Mouse (Mus musculus): ENCODE data around the gene Nabp2. TPM values are rescaled to one million over a fixed set of nuclear protein-coding genes. Genes with fewer than 3 reads are reported as not detected.
A peak's percentile ranks its signal among the peaks of the same experiment; 100 is the strongest.

Nabp2 gene
- polyA plus RNA-seq, 1 experiment = 83.6 TPM

DNA sequence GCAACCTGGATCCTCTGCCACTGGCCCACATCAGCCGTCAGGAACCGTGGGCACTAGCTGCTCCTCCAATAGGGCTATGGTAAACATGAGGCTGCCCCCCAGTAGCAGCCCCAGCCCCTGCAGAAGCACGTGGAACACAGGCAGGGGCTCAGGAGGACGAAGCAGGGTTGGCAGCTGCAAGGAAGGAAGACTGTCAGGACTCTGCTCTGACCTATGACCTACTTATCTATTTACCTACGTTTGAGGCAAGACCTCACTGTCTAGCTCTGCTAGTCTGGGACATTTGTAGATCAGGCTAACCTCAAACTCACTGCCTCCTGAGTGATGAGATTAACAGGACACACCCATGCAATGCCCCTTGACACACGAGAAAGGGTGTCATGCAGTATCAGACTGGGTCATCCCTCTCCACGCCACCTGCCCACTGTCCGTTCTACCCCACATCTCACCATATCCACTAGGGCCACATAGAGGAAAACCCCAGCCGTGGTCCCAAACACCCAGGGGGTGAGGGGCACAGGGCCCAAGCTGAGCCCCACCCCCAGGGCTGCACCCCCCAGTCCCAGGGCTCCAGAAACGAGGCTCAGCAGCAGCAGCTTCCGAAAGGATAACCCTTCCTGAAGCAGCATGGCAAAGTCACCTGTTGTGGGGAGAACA, 15.1 kb downstream of the Nabp2 start:
- 67% methylated on average over 11 of the region's 11 CpGs for WGBS
- TF ChIP-seq CTCF (IDR thresholded peaks at IDR 0.05; ENCODE audit: borderline replicate concordance, insufficient read depth, low read depth, low read length) = no peak
- no peak for TF ChIP-seq POLR2A (IDR thresholded peaks at IDR 0.05; ENCODE audit: borderline replicate concordance, insufficient read depth, low read length)
- no peak overlapping the region for H3K4me3 ChIP-seq (replicated peaks; ENCODE audit: insufficient read depth, low read depth, low read length)
- no peak for DNase-seq
- H3K27ac ChIP-seq (ENCODE audit: insufficient read depth, low read length) = no peak overlapping the region
- H3K27me3 ChIP-seq (ENCODE audit: control insufficient read depth, insufficient read depth, low read length) = no peaks in the 10 kb centered on the region
- peaks cover 14% of the 10 kb centered on the region for H3K4me1 ChIP-seq (ENCODE audit: control insufficient read depth, insufficient read depth, low read length)

DNA sequence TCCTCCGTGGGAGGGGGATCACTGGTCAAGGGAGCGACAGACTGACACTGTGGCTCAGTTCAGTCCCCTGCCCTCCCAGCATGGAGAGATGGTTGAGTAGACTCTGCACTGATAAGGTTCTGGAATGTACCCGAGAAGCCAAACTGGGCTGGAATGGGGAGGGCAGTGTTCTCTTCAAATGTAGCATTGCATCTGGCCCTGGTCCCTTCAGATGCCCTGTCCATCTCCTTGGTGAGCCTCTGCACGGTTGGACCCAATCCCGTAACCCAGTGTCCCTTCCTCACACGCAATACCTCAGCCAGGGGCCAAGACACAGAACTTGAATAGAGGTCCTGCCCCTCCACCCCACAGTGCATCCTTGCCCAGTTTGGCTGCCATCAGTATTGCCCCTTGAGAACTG, 19.4 kb downstream of the Nabp2 start:
- DNase-seq = no peak
- TF ChIP-seq POLR2A (IDR thresholded peaks at IDR 0.05; ENCODE audit: borderline replicate concordance, insufficient read depth, low read length) (no peak), CTCF (IDR thresholded peaks at IDR 0.05; ENCODE audit: borderline replicate concordance, insufficient read depth, low read depth, low read length) (no peak)
- no peak overlapping the region for H3K27ac ChIP-seq (ENCODE audit: insufficient read depth, low read length)
- no peaks in the 10 kb centered on the region for H3K27me3 ChIP-seq (ENCODE audit: control insufficient read depth, insufficient read depth, low read length)
- H3K4me3 ChIP-seq (replicated peaks; ENCODE audit: insufficient read depth, low read depth, low read length) = no peak overlapping the region
- 61% methylated on average over 6 of the region's 6 CpGs for WGBS
- peaks cover 23% of the 10 kb centered on the region for H3K4me1 ChIP-seq (ENCODE audit: control insufficient read depth, insufficient read depth, low read length)

DNA sequence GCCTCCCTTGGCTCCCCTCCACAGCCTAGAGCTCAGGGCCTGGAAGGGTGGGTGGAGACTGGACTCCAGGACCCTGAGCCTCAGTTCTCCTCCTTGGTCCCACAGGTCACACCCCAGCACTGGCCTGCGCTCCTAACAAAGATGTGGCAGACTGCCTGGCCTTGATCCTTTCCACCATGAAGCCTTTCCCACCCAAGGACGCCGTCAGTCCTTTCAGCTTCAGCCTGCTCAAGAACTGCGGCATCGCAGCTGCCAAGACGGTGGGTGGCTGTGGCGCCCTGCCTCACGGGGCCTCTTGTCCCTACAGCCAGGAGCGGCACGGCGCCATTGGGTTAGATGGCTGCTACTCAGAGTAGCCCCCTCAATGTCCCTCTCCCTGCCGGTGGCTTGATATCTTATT, 20.9 kb downstream of the Nabp2 start:
- WGBS = 41% methylated on average over 12 of the region's 12 CpGs
- Histone ChIP-seq H3K27me3 (ENCODE audit: control insufficient read depth, insufficient read depth, low read length) (no peaks in the 10 kb centered on the region), H3K4me3 (replicated peaks; ENCODE audit: insufficient read depth, low read depth, low read length) (no peak overlapping the region), H3K4me1 (ENCODE audit: control insufficient read depth, insufficient read depth, low read length) (peaks cover 22% of the 10 kb centered on the region), H3K27ac (ENCODE audit: insufficient read depth, low read length) (no peak overlapping the region)
- DNase-seq = no peak
- TF ChIP-seq CTCF (IDR thresholded peaks at IDR 0.05; ENCODE audit: borderline replicate concordance, insufficient read depth, low read depth, low read length) (no peak), POLR2A (IDR thresholded peaks at IDR 0.05; ENCODE audit: borderline replicate concordance, insufficient read depth, low read length) (no peak)

DNA sequence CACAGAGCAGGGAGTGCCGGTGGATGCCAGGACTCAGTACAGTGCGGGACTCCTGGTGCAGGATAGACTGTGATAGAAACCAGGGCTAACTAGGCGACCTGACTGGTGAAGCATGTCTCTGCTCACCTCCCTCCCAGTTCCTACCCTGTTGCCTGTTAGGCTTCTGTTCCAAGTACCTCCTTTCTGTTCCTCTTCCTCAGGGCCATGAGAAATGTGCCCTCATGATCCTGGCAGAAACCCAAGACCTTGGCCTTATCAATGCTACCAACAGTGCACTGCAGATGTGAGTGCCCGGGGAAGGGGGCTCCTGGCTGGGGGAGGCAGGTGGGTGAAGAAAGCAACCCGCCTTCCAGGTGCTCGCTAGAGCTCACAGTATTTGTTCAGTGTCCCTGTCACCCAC, 21.7 kb downstream of the Nabp2 start:
- Histone ChIP-seq H3K4me1 (ENCODE audit: control insufficient read depth, insufficient read depth, low read length) (peaks cover 22% of the 10 kb centered on the region), H3K4me3 (replicated peaks; ENCODE audit: insufficient read depth, low read depth, low read length) (no peak overlapping the region), H3K27ac (ENCODE audit: insufficient read depth, low read length) (no peak overlapping the region), H3K27me3 (ENCODE audit: control insufficient read depth, insufficient read depth, low read length) (no peaks in the 10 kb centered on the region)
- TF ChIP-seq POLR2A (IDR thresholded peaks at IDR 0.05; ENCODE audit: borderline replicate concordance, insufficient read depth, low read length) = no peak
- no peak for TF ChIP-seq CTCF (IDR thresholded peaks at IDR 0.05; ENCODE audit: borderline replicate concordance, insufficient read depth, low read depth, low read length)
- no peak for DNase-seq
- WGBS = 43% methylated on average over 6 of the region's 6 CpGs

GRCm38 (mm10) chr10:128388941-128389340, 22.4 kb downstream of the Nabp2 start:
- no peak for TF ChIP-seq CTCF (IDR thresholded peaks at IDR 0.05; ENCODE audit: borderline replicate concordance, insufficient read depth, low read depth, low read length)
- TF ChIP-seq POLR2A (IDR thresholded peaks at IDR 0.05; ENCODE audit: borderline replicate concordance, insufficient read depth, low read length) = no peak
- no peak overlapping the region for H3K27ac ChIP-seq (ENCODE audit: insufficient read depth, low read length)
- peaks cover 22% of the 10 kb centered on the region for H3K4me1 ChIP-seq (ENCODE audit: control insufficient read depth, insufficient read depth, low read length)
- DNase-seq = peak in 1 of 2 experiments; percentile 47
- H3K4me3 ChIP-seq (replicated peaks; ENCODE audit: insufficient read depth, low read depth, low read length) = no peak overlapping the region
- no peaks in the 10 kb centered on the region for H3K27me3 ChIP-seq (ENCODE audit: control insufficient read depth, insufficient read depth, low read length)
- WGBS = 32% methylated on average over 14 of the region's 14 CpGs

DNA sequence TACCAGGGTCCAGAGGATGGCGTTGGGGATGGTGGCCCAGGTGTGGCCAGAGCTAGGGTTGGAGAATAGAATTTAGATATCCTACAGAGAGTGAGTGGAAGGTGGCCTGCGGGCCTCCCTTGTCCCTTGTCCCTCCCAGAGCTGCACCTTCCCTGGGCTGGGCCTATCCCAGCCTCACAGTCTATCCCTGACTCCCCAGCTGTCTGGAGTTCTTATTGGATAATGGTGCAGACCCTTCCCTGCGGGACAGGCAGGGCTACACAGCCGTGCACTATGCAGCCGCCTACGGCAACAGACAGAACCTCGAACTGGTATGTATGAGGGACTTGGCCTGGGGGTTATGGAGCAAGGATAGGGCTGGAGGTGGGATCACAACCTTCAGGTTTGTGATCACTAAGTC, 25.4 kb downstream of the Nabp2 start:
- WGBS = 89% methylated on average over 7 of the region's 7 CpGs
- Histone ChIP-seq H3K4me1 (ENCODE audit: control insufficient read depth, insufficient read depth, low read length) (peaks cover 22% of the 10 kb centered on the region), H3K27ac (ENCODE audit: insufficient read depth, low read length) (no peak overlapping the region), H3K27me3 (ENCODE audit: control insufficient read depth, insufficient read depth, low read length) (no peaks in the 10 kb centered on the region), H3K4me3 (replicated peaks; ENCODE audit: insufficient read depth, low read depth, low read length) (no peak overlapping the region)
- TF ChIP-seq POLR2A (IDR thresholded peaks at IDR 0.05; ENCODE audit: borderline replicate concordance, insufficient read depth, low read length) = no peak
- TF ChIP-seq CTCF (IDR thresholded peaks at IDR 0.05; ENCODE audit: borderline replicate concordance, insufficient read depth, low read depth, low read length) = no peak
- DNase-seq = no peak

DNA sequence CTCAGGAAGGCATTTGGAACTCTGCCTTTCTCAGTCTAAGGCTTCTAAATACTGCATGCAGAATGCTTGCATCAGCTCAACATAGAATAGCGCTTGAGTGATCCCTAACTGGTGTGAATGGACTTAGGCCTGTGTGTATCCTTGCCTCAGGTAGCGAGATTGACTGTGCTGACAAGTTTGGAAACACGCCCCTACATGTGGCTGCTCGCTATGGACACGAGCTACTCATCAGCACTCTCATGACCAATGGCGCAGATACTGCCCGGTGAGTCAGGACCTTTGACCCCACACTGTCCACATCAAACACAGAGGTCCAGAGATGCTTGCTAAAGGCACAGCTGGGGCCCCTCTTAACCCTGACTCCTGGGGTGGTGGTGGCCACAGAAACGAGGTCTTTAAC, 28.8 kb downstream of the Nabp2 start:
- no peaks in the 10 kb centered on the region for H3K27me3 ChIP-seq (ENCODE audit: control insufficient read depth, insufficient read depth, low read length)
- no peak overlapping the region for H3K27ac ChIP-seq (ENCODE audit: insufficient read depth, low read length)
- no peak for DNase-seq
- WGBS = 87% methylated on average over 8 of the region's 8 CpGs
- no peak for TF ChIP-seq POLR2A (IDR thresholded peaks at IDR 0.05; ENCODE audit: borderline replicate concordance, insufficient read depth, low read length)
- H3K4me3 ChIP-seq (replicated peaks; ENCODE audit: insufficient read depth, low read depth, low read length) = no peak overlapping the region
- H3K4me1 ChIP-seq (ENCODE audit: control insufficient read depth, insufficient read depth, low read length) = peaks cover 11% of the 10 kb centered on the region

- no peaks in the 10 kb centered on the region for H3K27me3 ChIP-seq (ENCODE audit: control insufficient read depth, insufficient read depth, low read length)
- no peak overlapping the region for H3K4me3 ChIP-seq (replicated peaks; ENCODE audit: insufficient read depth, low read depth, low read length)
- no peak for DNase-seq
- H3K27ac ChIP-seq (ENCODE audit: insufficient read depth, low read length) = no peak overlapping the region
- peaks cover 15% of the 10 kb centered on the region for H3K4me1 ChIP-seq (ENCODE audit: control insufficient read depth, insufficient read depth, low read length)
- TF ChIP-seq CTCF (IDR thresholded peaks at IDR 0.05; ENCODE audit: borderline replicate concordance, insufficient read depth, low read depth, low read length) = no peak
- TF ChIP-seq POLR2A (IDR thresholded peaks at IDR 0.05; ENCODE audit: borderline replicate concordance, insufficient read depth, low read length) = no peak
- WGBS = 90% methylated on average over 5 of the region's 5 CpGs
Measured at GRCm38 (mm10) chr10:128380565-128380964, 30.7 kb downstream of the Nabp2 start.
